Mouse (Mus musculus): Measurements from ENCODE around the gene Dennd1a.

Gene Dennd1a

GRCm38 (mm10) chr2:38286733-38287551 is at the start of gene Dennd1a:
Gene Dennd1a (minus strand): TSS chr2:38287390.
- DNase-seq (ENCODE audit: low read depth), result peak; percentile 46

- no peak for DNase-seq (ENCODE audit: low read depth)
Observed at GRCm38 (mm10) chr2:38336606-38337005, 49.4 kb upstream of the Dennd1a start.

DNA sequence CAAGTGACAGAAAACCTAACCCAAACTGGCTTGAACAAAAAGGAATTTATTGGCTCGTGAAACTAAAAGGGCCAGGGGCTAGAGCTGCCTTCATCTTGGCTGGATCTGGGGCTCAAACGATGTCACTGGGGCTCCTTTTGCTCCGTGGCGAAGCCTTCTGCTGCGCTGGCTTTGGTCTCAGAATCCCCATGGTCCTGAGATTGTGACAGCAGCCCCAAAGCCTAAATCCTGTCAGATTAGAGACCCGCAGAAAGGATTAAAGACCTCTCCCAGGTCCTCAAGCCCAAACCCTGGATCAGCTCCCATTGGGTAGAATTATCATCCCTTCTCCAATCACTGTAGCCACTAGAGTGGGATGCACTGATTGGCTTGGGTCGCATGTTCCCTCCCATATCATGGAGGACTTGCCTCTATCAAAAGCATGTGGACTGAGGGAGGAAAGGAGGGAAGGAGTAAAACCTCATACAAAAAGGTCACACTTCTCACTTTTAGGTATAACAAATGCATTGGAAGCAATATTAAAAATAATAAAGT is 46.5 kb upstream of the Dennd1a start:
- no peak for DNase-seq (ENCODE audit: low read depth)

GRCm38 (mm10) chr2:38326671-38327070 is 39.5 kb upstream of the Dennd1a start:
- DNase-seq (ENCODE audit: low read depth), result no peak

GRCm38 (mm10) chr2:38323380-38323779 is 36.2 kb upstream of the Dennd1a start:
- no peak for DNase-seq (ENCODE audit: low read depth)

DNA sequence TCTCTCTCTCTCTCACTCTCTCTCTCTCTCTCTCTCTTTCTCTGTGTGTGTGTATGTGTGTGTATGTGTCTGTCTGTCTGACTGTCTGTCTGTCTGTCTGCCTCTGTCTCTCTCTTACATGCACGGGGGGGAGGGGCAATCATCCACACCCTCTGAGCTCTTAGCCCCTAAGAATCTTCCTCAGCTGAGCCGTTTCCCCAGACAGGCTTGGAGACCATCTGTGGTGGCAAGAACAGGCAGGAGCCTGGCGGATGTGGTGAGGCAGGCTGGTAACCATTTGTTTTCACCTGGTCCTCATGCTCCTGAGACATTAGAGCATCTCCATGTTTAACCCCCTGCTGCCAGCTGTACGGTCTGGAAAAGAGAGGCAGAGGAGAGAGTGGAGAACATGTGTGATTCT is 33.7 kb upstream of the Dennd1a start:
- DNase-seq (ENCODE audit: low read depth), result no peak

GRCm38 (mm10) chr2:38319086-38319485 is 31.9 kb upstream of the Dennd1a start:
- no peak for DNase-seq (ENCODE audit: low read depth)

DNA sequence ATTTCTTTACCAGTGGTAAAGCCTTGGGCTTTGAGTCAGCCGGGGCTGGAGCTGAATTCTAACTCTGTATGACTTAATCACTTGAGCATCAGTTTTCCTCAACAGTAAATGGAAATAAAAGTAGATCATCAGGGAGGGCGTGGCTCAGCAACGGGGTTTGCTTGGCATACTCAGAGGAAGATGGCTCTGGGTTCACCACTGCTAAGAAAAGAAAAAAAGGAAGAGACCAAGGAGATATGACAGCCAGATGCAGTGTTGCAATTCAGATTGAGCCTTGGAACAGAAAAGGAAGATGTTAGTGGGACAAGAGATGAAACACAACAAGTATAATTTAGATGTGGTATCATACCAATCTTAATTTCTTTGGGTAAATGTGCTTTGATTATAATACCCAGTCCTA is 26.2 kb upstream of the Dennd1a start:
- no peak for DNase-seq (ENCODE audit: low read depth)

- no peak for DNase-seq (ENCODE audit: low read depth)
Observed at GRCm38 (mm10) chr2:38312921-38313320, 25.7 kb upstream of the Dennd1a start.

DNA sequence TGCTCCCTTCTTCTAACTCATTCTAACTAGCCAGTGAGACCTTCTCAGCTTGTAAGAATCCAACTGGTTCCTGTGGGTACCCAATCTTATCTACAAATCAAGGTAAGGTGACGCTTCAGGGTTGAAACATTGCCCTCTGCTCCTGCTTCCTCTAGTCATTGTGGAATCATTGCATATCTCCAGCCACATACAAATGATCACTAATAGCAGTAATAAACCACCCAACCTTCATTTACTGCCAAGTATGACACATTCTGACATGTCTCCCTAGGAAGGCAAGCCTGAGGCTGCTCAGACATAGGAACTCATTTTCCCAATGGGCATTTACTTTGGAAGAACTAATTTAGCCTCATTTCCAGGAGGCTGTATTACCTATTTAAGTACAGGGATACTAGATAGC is 18.0 kb upstream of the Dennd1a start:
- DNase-seq (ENCODE audit: low read depth), result no peak

GRCm38 (mm10) chr2:38300941-38301340 is 13.8 kb upstream of the Dennd1a start:
- no peak for DNase-seq (ENCODE audit: low read depth)

- no peak for DNase-seq (ENCODE audit: low read depth)
Observed at GRCm38 (mm10) chr2:38295939-38296338, 8.7 kb upstream of the Dennd1a start.

GRCm38 (mm10) chr2:38291526-38291925 is 4.3 kb upstream of the Dennd1a start:
- DNase-seq (ENCODE audit: low read depth), result peak; percentile 86

- no peak for DNase-seq (ENCODE audit: low read depth)
Observed at GRCm38 (mm10) chr2:38288226-38288625, 1.0 kb upstream of the Dennd1a start.

DNA sequence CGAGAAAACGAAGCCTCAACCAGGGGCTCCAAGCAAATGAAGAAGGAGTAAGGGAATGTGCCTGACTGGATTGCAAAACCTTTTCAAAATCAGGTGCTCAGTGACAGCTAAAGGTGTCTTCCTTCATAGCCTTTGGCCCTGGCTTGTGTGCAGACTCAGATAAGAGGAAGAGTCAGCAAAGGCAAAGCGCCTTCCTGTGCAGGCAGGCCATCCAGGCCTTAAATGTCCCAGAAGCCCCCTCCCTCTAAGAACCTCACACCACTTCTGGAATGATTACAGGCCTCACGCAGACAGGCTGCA is 807 bp downstream of the Dennd1a start:
- no peak for DNase-seq (ENCODE audit: low read depth)

GRCm38 (mm10) chr2:38285781-38286432 is 1.3 kb downstream of the Dennd1a start:
- DNase-seq (ENCODE audit: low read depth), result no peak

- no peak for DNase-seq (ENCODE audit: low read depth)
Observed at GRCm38 (mm10) chr2:38283961-38284360, 3.2 kb downstream of the Dennd1a start.

- DNase-seq (ENCODE audit: low read depth), result no peak
Observed at GRCm38 (mm10) chr2:38280376-38280775, 6.8 kb downstream of the Dennd1a start.

DNA sequence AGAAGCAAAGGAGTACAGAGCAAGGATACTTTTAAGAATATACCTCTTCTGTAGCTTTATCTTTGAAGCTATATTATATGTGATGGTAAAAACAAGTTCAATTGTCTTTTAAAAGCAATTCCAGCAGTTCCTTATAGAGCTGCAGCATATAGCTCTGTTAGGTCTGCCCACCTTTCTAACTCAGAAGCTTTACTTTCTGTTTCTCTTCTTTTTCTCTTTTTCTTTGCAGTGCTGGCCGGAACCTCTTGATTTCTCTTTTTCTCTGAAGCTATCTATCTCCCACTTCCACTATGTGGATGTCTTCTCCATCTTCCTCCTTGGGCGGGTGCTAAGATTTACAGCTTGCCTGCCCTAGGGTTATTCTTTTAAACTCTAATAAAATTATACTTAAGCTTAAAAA is 12.2 kb downstream of the Dennd1a start:
- DNase-seq (ENCODE audit: low read depth), result no peak

- DNase-seq (ENCODE audit: low read depth), result no peak
Observed at GRCm38 (mm10) chr2:38263653-38264052, 23.5 kb downstream of the Dennd1a start.

- DNase-seq (ENCODE audit: low read depth), result no peak
Observed at GRCm38 (mm10) chr2:38259052-38259451, 28.1 kb downstream of the Dennd1a start.

DNA sequence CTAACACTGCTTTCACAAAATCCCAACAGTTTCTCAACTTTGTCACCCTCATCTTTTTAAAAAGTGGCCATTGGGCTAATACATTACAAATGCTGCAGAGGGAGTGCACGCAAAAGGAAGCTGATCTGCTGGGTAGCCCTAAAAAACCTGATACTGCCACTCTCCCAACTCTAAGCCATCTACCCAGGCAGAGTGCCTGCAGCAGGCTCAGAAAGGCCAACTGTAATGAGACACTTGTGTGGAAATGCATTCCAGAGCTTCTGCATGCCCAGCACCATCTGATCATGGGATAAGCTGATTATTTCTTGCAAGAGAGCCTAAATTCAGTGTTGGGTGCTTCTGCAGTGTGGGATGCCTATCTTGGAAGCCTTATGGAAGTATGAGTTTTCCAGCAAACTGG is 49.6 kb downstream of the Dennd1a start:
- DNase-seq (ENCODE audit: low read depth), result no peak

GRCm38 (mm10) chr2:38235593-38235992 is 51.6 kb downstream of the Dennd1a start:
- DNase-seq (ENCODE audit: low read depth), result no peak

- no peak for DNase-seq (ENCODE audit: low read depth)
Observed at GRCm38 (mm10) chr2:38229882-38230281, 57.3 kb downstream of the Dennd1a start.
